Mouse (Mus musculus): ENCODE results near the gene Hist2h3b. TPM values are rescaled to one million over a fixed set of nuclear protein-coding genes. Genes with fewer than 3 reads are reported as not detected.

The Hist2h3b gene
- polyA plus RNA-seq, 1 experiment from 2014 or later: 77.9 TPM

- Histone ChIP-seq H3K27me3 (replicated peaks; ENCODE audit: control insufficient read depth, insufficient read depth, low read length) (no peaks in the 10 kb centered on the region), H3K4me3 (ENCODE audit: low read depth, low read length) (no peak overlapping the region), H3K4me2 (ENCODE audit: low read length) (no peak overlapping the region), H3K4me1 (replicated peaks; ENCODE audit: control insufficient read depth, insufficient read depth, low read length) (0 out of 2 replicates have a peak, but pooled peaks cover 12% of the 10 kb centered on the region), H3K9ac (ENCODE audit: low read length) (no peak overlapping the region), H3K9me3 (ENCODE audit: control insufficient read depth, low read length) (no peaks in the 10 kb centered on the region), H3K27ac (ENCODE audit: low read depth) (no peak overlapping the region), H3K36me3 (ENCODE audit: control insufficient read depth, insufficient read depth, low read length) (no peaks in the 10 kb centered on the region)
- DNase-seq (ENCODE audit: low spot score) (no peak), ATAC-seq (replicated peaks; ENCODE audit: low FRiP score, low TSS enrichment, low read depth) (no peak)
- 47% methylated on average over 2 of the region's 2 CpGs for WGBS
Measured at GRCm38 (mm10) chr3:96225421-96225820, 43.0 kb upstream of the Hist2h3b start.

GRCm38 (mm10) chr3:96226695-96227648 is 41.5 kb upstream of the Hist2h3b start:
- Histone ChIP-seq H3K36me3 (ENCODE audit: control insufficient read depth, insufficient read depth, low read length) (no peaks in the 10 kb centered on the region), H3K27ac (ENCODE audit: low read depth) (no peak overlapping the region), H3K27me3 (replicated peaks; ENCODE audit: control insufficient read depth, insufficient read depth, low read length) (no peaks in the 10 kb centered on the region), H3K9me3 (ENCODE audit: control insufficient read depth, low read length) (no peaks in the 10 kb centered on the region), H3K9ac (ENCODE audit: low read length) (no peak overlapping the region), H3K4me1 (replicated peaks; ENCODE audit: control insufficient read depth, insufficient read depth, low read length) (0 out of 2 replicates have a peak, but pooled peaks cover 7% of the 10 kb centered on the region), H3K4me2 (ENCODE audit: low read length) (no peak overlapping the region), H3K4me3 (ENCODE audit: low read depth, low read length) (no peak overlapping the region)
- 53% methylated on average over 8 of the region's 8 CpGs for WGBS
- ATAC-seq (replicated peaks; ENCODE audit: low FRiP score, low TSS enrichment, low read depth) (no peak), DNase-seq (ENCODE audit: low spot score) (no peak)

- no peak for DNase-seq (ENCODE audit: low spot score)
- H3K4me1 ChIP-seq (replicated peaks; ENCODE audit: control insufficient read depth, insufficient read depth, low read length): no peaks in the 10 kb centered on the region
- H3K4me2 ChIP-seq (ENCODE audit: low read length): no peak overlapping the region
- ATAC-seq (replicated peaks; ENCODE audit: low FRiP score, low TSS enrichment, low read depth): no peak
- H3K36me3 ChIP-seq (ENCODE audit: control insufficient read depth, insufficient read depth, low read length): no peaks in the 10 kb centered on the region
- no peaks in the 10 kb centered on the region for H3K27me3 ChIP-seq (replicated peaks; ENCODE audit: control insufficient read depth, insufficient read depth, low read length)
- no peaks in the 10 kb centered on the region for H3K9me3 ChIP-seq (ENCODE audit: control insufficient read depth, low read length)
- WGBS: 64% methylated on average over 2 of the region's 2 CpGs
- no peak overlapping the region for H3K27ac ChIP-seq (ENCODE audit: low read depth)
- no peak overlapping the region for H3K4me3 ChIP-seq (ENCODE audit: low read depth, low read length)
- no peak overlapping the region for H3K9ac ChIP-seq (ENCODE audit: low read length)
Measured at GRCm38 (mm10) chr3:96228828-96229227, 39.6 kb upstream of the Hist2h3b start.

GRCm38 (mm10) chr3:96230404-96230803 is 38.0 kb upstream of the Hist2h3b start:
- Histone ChIP-seq H3K4me3 (ENCODE audit: low read depth, low read length) (no peak overlapping the region), H3K9me3 (ENCODE audit: control insufficient read depth, low read length) (no peaks in the 10 kb centered on the region), H3K9ac (ENCODE audit: low read length) (no peak overlapping the region), H3K4me1 (replicated peaks; ENCODE audit: control insufficient read depth, insufficient read depth, low read length) (no peaks in the 10 kb centered on the region), H3K27ac (ENCODE audit: low read depth) (no peak overlapping the region), H3K27me3 (replicated peaks; ENCODE audit: control insufficient read depth, insufficient read depth, low read length) (no peaks in the 10 kb centered on the region), H3K4me2 (ENCODE audit: low read length) (no peak overlapping the region), H3K36me3 (ENCODE audit: control insufficient read depth, insufficient read depth, low read length) (no peaks in the 10 kb centered on the region)
- no peak for DNase-seq (ENCODE audit: low spot score)
- no peak for ATAC-seq (replicated peaks; ENCODE audit: low FRiP score, low TSS enrichment, low read depth)
- 87% methylated on average over 2 of the region's 2 CpGs for WGBS

GRCm38 (mm10) chr3:96230910-96231757 is 37.3 kb upstream of the Hist2h3b start:
- H3K27ac ChIP-seq (ENCODE audit: low read depth): no peak overlapping the region
- H3K36me3 ChIP-seq (ENCODE audit: control insufficient read depth, insufficient read depth, low read length): no peaks in the 10 kb centered on the region
- DNase-seq (ENCODE audit: low spot score): no peak
- H3K9ac ChIP-seq (ENCODE audit: low read length): no peak overlapping the region
- 71% methylated on average over 4 of the region's 4 CpGs for WGBS
- H3K27me3 ChIP-seq (replicated peaks; ENCODE audit: control insufficient read depth, insufficient read depth, low read length): no peaks in the 10 kb centered on the region
- H3K4me1 ChIP-seq (replicated peaks; ENCODE audit: control insufficient read depth, insufficient read depth, low read length): no peaks in the 10 kb centered on the region
- ATAC-seq (replicated peaks; ENCODE audit: low FRiP score, low TSS enrichment, low read depth): no peak
- H3K4me3 ChIP-seq (ENCODE audit: low read depth, low read length): no peak overlapping the region
- H3K9me3 ChIP-seq (ENCODE audit: control insufficient read depth, low read length): no peaks in the 10 kb centered on the region
- H3K4me2 ChIP-seq (ENCODE audit: low read length): no peak overlapping the region

- no peaks in the 10 kb centered on the region for H3K9me3 ChIP-seq (ENCODE audit: control insufficient read depth, low read length)
- ATAC-seq (replicated peaks; ENCODE audit: low FRiP score, low TSS enrichment, low read depth) (no peak), DNase-seq (ENCODE audit: low spot score) (no peak)
- no peaks in the 10 kb centered on the region for H3K4me1 ChIP-seq (replicated peaks; ENCODE audit: control insufficient read depth, insufficient read depth, low read length)
- H3K4me2 ChIP-seq (ENCODE audit: low read length): no peak overlapping the region
- no peaks in the 10 kb centered on the region for H3K27me3 ChIP-seq (replicated peaks; ENCODE audit: control insufficient read depth, insufficient read depth, low read length)
- no peak overlapping the region for H3K27ac ChIP-seq (ENCODE audit: low read depth)
- H3K4me3 ChIP-seq (ENCODE audit: low read depth, low read length): no peak overlapping the region
- H3K36me3 ChIP-seq (ENCODE audit: control insufficient read depth, insufficient read depth, low read length): no peaks in the 10 kb centered on the region
- WGBS: 60% methylated on average over 2 of the region's 2 CpGs
- no peak overlapping the region for H3K9ac ChIP-seq (ENCODE audit: low read length)
Measured at GRCm38 (mm10) chr3:96231758-96232120, 36.7 kb upstream of the Hist2h3b start.

- no peak overlapping the region for H3K27ac ChIP-seq (ENCODE audit: low read depth)
- no peak overlapping the region for H3K9ac ChIP-seq (ENCODE audit: low read length)
- no peaks in the 10 kb centered on the region for H3K9me3 ChIP-seq (ENCODE audit: control insufficient read depth, low read length)
- no peaks in the 10 kb centered on the region for H3K27me3 ChIP-seq (replicated peaks; ENCODE audit: control insufficient read depth, insufficient read depth, low read length)
- no peak overlapping the region for H3K4me2 ChIP-seq (ENCODE audit: low read length)
- no peak overlapping the region for H3K4me3 ChIP-seq (ENCODE audit: low read depth, low read length)
- peaks cover 7% of the 10 kb centered on the region; the same call in 1 of the 2 replicates for H3K4me1 ChIP-seq (replicated peaks; ENCODE audit: control insufficient read depth, insufficient read depth, low read length)
- WGBS: 81% methylated on average over 2 of the region's 2 CpGs
- ATAC-seq (replicated peaks; ENCODE audit: low FRiP score, low TSS enrichment, low read depth): no peak
- no peak for DNase-seq (ENCODE audit: low spot score)
- H3K36me3 ChIP-seq (ENCODE audit: control insufficient read depth, insufficient read depth, low read length): no peaks in the 10 kb centered on the region
Measured at GRCm38 (mm10) chr3:96234914-96235313, 33.5 kb upstream of the Hist2h3b start.

GRCm38 (mm10) chr3:96235836-96236235 is 32.6 kb upstream of the Hist2h3b start:
- Histone ChIP-seq H3K27ac (ENCODE audit: low read depth) (no peak overlapping the region), H3K36me3 (ENCODE audit: control insufficient read depth, insufficient read depth, low read length) (no peaks in the 10 kb centered on the region), H3K4me2 (ENCODE audit: low read length) (no peak overlapping the region), H3K9ac (ENCODE audit: low read length) (no peak overlapping the region), H3K9me3 (ENCODE audit: control insufficient read depth, low read length) (no peaks in the 10 kb centered on the region), H3K4me1 (replicated peaks; ENCODE audit: control insufficient read depth, insufficient read depth, low read length) (peaks cover 10% of the 10 kb centered on the region), H3K27me3 (replicated peaks; ENCODE audit: control insufficient read depth, insufficient read depth, low read length) (no peaks in the 10 kb centered on the region), H3K4me3 (ENCODE audit: low read depth, low read length) (no peak overlapping the region)
- ATAC-seq (replicated peaks; ENCODE audit: low FRiP score, low TSS enrichment, low read depth): no peak
- DNase-seq (ENCODE audit: low spot score): no peak
- 49% methylated on average over 3 of the region's 3 CpGs for WGBS

All from intestine, embryonic 14.5 days (tissue).